Mouse (Mus musculus): Measurements from ENCODE around the gene Zfp609. TPM values are rescaled to one million over a fixed set of nuclear protein-coding genes. Genes with fewer than 3 reads are reported as not detected.

Gene Zfp609
- polyA plus RNA-seq, 1 experiment from 2014 or later: 5.8 TPM

DNA sequence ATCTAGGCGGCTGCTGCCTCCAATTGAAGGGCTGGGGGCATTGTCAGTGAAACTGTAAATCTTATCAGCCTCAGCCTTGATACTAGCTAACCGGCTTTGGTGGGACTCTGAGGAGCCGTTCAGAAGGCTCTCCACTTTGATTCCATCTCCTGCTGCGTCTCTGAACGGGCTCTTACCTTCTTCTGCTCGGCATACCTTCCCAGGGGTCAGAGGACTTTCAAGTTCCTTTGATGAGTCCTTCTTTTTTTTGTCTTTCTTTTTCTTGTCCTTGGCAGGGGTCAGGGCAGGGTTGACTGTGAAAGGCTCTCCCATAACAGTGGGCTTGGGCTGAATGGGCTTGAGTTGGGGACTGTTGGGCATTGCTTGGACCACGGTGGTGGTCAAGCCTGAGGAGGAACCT lies 124.1 kb downstream of the Zfp609 start:
- ATAC-seq (replicated peaks; ENCODE audit: low FRiP score) (no peak), DNase-seq (ENCODE audit: low spot score) (no peak)
- Histone ChIP-seq H3K27ac (ENCODE audit: low read depth, low read length) (no peak overlapping the region), H3K9me3 (ENCODE audit: control insufficient read depth, low read length) (no peaks in the 10 kb centered on the region), H3K27me3 (replicated peaks; ENCODE audit: control insufficient read depth, insufficient read depth, low read length) (no peaks in the 10 kb centered on the region), H3K4me2 (no peak overlapping the region), H3K4me1 (replicated peaks; ENCODE audit: control insufficient read depth, insufficient read depth, low read length) (no peaks in the 10 kb centered on the region), H3K36me3 (ENCODE audit: control insufficient read depth, insufficient read depth, low read length) (peaks cover 25% of the 10 kb centered on the region; the same call in 1 of the 2 replicates), H3K4me3 (ENCODE audit: low read depth, low read length) (no peak overlapping the region), H3K9ac (ENCODE audit: low read depth, low read length) (no peak overlapping the region)
- 87% methylated on average over 7 of the region's 7 CpGs for WGBS

DNA sequence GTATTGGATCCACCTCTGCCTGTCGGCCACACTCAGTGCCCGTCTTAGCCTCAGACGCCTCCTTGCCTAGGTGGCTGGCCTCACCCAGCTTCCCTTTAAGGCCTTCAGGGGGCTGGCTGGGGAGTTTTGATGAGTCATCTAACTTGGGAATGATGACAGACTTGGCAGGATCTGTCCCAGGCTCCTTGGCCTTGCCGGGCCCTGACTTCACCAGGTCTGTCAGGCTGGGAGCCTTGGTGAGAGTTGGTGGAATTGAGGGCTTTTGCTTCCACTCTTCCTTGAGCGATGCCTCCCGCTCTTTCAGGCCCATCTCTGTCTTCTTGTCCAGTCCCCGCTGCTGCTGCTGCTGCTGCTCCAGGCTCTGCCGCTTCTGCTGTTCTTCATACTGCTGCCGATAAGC lies 125.1 kb downstream of the Zfp609 start:
- Histone ChIP-seq H3K9me3 (ENCODE audit: control insufficient read depth, low read length) (no peaks in the 10 kb centered on the region), H3K9ac (ENCODE audit: low read depth, low read length) (no peak overlapping the region), H3K36me3 (ENCODE audit: control insufficient read depth, insufficient read depth, low read length) (peaks cover 28% of the 10 kb centered on the region; the same call in 1 of the 2 replicates), H3K4me3 (ENCODE audit: low read depth, low read length) (no peak overlapping the region), H3K4me2 (no peak overlapping the region), H3K27me3 (replicated peaks; ENCODE audit: control insufficient read depth, insufficient read depth, low read length) (no peaks in the 10 kb centered on the region), H3K27ac (ENCODE audit: low read depth, low read length) (no peak overlapping the region), H3K4me1 (replicated peaks; ENCODE audit: control insufficient read depth, insufficient read depth, low read length) (no peaks in the 10 kb centered on the region)
- ATAC-seq (replicated peaks; ENCODE audit: low FRiP score) (no peak), DNase-seq (ENCODE audit: low spot score) (no peak)
- 90% methylated on average over 9 of the region's 9 CpGs for WGBS

DNA sequence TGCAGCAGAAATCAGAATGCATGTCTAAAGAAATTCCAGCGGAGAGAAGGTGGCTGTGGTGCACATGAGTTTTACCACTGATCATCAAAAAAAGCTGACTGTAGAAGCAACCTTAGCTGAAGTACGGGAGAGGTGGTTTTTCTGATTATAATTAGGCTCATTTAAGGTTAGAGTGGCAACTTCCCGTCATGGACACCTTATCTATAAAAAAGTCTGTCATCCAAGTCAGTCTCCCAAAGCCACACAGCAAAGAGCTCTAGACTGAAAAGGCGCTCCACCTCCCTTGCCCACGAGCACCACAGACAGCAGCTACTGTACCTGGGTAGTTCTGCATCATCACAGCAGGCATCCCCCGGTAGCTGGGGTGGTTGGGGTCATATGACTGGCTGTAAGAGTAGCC lies 126.9 kb downstream of the Zfp609 start:
- DNase-seq (ENCODE audit: low spot score) (no peak), ATAC-seq (replicated peaks; ENCODE audit: low FRiP score) (no peak)
- no peaks in the 10 kb centered on the region for H3K9me3 ChIP-seq (ENCODE audit: control insufficient read depth, low read length)
- H3K9ac ChIP-seq (ENCODE audit: low read depth, low read length): no peak overlapping the region
- peaks cover 26% of the 10 kb centered on the region; the same call in 1 of the 2 replicates for H3K36me3 ChIP-seq (ENCODE audit: control insufficient read depth, insufficient read depth, low read length)
- no peaks in the 10 kb centered on the region for H3K4me1 ChIP-seq (replicated peaks; ENCODE audit: control insufficient read depth, insufficient read depth, low read length)
- WGBS: 61% methylated on average over 6 of the region's 6 CpGs
- no peaks in the 10 kb centered on the region for H3K27me3 ChIP-seq (replicated peaks; ENCODE audit: control insufficient read depth, insufficient read depth, low read length)
- no peak overlapping the region for H3K27ac ChIP-seq (ENCODE audit: low read depth, low read length)
- H3K4me2 ChIP-seq: no peak overlapping the region
- H3K4me3 ChIP-seq (ENCODE audit: low read depth, low read length): no peak overlapping the region

DNA sequence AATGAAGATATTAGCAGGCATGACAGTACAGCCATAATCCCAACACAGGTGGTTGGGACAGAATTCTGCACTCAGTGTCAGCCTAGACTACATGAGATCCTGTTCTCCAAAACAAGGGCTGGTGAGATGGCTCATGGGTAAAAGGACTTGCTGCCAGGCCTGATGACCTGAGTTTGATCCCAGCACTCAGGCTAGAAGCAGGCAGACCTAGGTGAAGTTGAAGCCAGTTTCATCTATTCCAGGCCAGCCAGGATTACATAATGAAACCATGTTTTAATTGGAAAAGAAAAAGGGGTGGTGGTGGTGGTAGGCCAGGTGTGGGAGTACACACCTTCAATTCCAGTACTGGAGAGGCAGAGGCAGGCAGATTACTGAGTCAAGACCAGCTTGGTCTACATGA lies 129.4 kb downstream of the Zfp609 start:
- peaks cover 20% of the 10 kb centered on the region; the same call in 1 of the 2 replicates for H3K36me3 ChIP-seq (ENCODE audit: control insufficient read depth, insufficient read depth, low read length)
- no peak for DNase-seq (ENCODE audit: low spot score)
- no peak overlapping the region for H3K9ac ChIP-seq (ENCODE audit: low read depth, low read length)
- no peaks in the 10 kb centered on the region for H3K9me3 ChIP-seq (ENCODE audit: control insufficient read depth, low read length)
- no peak overlapping the region for H3K4me2 ChIP-seq
- no peak overlapping the region for H3K4me3 ChIP-seq (ENCODE audit: low read depth, low read length)
- no peak overlapping the region for H3K27ac ChIP-seq (ENCODE audit: low read depth, low read length)
- H3K27me3 ChIP-seq (replicated peaks; ENCODE audit: control insufficient read depth, insufficient read depth, low read length): no peaks in the 10 kb centered on the region
- ATAC-seq (replicated peaks; ENCODE audit: low FRiP score): no peak
- H3K4me1 ChIP-seq (replicated peaks; ENCODE audit: control insufficient read depth, insufficient read depth, low read length): no peaks in the 10 kb centered on the region

DNA sequence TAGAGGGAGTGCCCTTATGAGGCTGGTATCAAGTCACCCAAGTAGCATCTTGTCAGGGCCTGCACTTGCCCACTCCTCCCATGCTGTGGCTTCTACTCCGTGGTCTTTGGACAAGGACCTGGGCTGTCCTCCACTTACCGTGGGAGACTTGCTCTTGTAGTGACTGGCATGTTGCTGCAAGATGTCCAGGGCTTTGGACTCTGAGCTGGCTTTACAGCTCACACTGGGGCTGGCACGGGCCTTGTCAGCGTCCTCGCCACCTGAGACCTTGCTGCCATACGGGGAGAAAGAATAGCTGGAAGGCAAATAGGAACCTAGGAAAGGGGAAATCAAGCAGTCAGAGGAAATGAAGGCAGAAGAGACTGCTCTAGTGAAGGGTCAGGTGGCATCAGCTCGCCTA lies 130.0 kb downstream of the Zfp609 start:
- 81% methylated on average over 7 of the region's 7 CpGs for WGBS
- no peaks in the 10 kb centered on the region for H3K27me3 ChIP-seq (replicated peaks; ENCODE audit: control insufficient read depth, insufficient read depth, low read length)
- H3K9ac ChIP-seq (ENCODE audit: low read depth, low read length): no peak overlapping the region
- H3K36me3 ChIP-seq (ENCODE audit: control insufficient read depth, insufficient read depth, low read length): peaks cover 19% of the 10 kb centered on the region; the same call in 1 of the 2 replicates
- H3K27ac ChIP-seq (ENCODE audit: low read depth, low read length): no peak overlapping the region
- H3K9me3 ChIP-seq (ENCODE audit: control insufficient read depth, low read length): no peaks in the 10 kb centered on the region
- no peak overlapping the region for H3K4me3 ChIP-seq (ENCODE audit: low read depth, low read length)
- ATAC-seq (replicated peaks; ENCODE audit: low FRiP score) (no peak), DNase-seq (ENCODE audit: low spot score) (no peak)
- no peaks in the 10 kb centered on the region for H3K4me1 ChIP-seq (replicated peaks; ENCODE audit: control insufficient read depth, insufficient read depth, low read length)
- H3K4me2 ChIP-seq: no peak overlapping the region

DNA sequence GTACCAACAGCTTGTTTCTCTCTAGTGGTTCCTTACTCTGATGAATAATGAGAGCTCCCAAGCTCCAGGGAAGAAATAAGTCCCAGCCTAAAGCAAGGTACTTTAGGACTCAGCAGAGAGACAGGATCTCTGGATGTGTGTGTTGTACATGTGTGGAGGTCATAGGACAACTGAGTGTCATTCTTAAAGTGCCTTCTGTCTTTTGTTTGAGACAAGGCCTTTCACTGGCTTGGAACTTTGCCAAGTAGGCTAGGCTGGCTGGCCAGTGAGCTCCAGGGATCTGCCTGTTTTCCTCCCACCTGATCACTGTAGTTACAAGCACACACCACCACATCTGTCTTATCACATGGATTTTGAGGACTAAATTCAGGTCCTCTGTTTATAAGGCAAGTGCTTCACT lies 131.0 kb downstream of the Zfp609 start:
- peaks cover 16% of the 10 kb centered on the region; the same call in 1 of the 2 replicates for H3K36me3 ChIP-seq (ENCODE audit: control insufficient read depth, insufficient read depth, low read length)
- H3K27ac ChIP-seq (ENCODE audit: low read depth, low read length): no peak overlapping the region
- no peaks in the 10 kb centered on the region for H3K9me3 ChIP-seq (ENCODE audit: control insufficient read depth, low read length)
- H3K4me3 ChIP-seq (ENCODE audit: low read depth, low read length): no peak overlapping the region
- H3K27me3 ChIP-seq (replicated peaks; ENCODE audit: control insufficient read depth, insufficient read depth, low read length): no peaks in the 10 kb centered on the region
- no peaks in the 10 kb centered on the region for H3K4me1 ChIP-seq (replicated peaks; ENCODE audit: control insufficient read depth, insufficient read depth, low read length)
- H3K9ac ChIP-seq (ENCODE audit: low read depth, low read length): no peak overlapping the region
- H3K4me2 ChIP-seq: no peak overlapping the region
- no peak for DNase-seq (ENCODE audit: low spot score)
- no peak for ATAC-seq (replicated peaks; ENCODE audit: low FRiP score)

DNA sequence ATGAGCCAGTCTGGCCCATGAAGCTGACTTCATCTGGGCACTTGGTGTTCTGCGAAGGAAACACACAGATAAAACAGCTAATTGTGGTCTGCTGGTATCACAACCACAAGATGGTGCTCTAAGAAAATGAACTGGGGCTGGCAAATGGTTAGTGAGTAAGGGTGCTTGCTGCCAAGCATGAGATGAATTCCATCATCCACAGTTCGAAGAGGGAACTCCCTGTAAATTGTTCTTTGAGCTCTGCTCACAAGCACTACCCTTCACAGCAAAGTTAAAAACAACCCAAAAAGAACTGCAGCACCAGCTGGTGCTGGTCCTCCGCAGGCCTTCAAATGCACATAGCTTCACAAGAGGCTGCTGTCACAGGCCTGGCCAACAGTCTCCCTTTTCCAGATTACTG lies 131.7 kb downstream of the Zfp609 start:
- H3K9me3 ChIP-seq (ENCODE audit: control insufficient read depth, low read length): no peaks in the 10 kb centered on the region
- DNase-seq (ENCODE audit: low spot score) (no peak), ATAC-seq (replicated peaks; ENCODE audit: low FRiP score) (no peak)
- H3K36me3 ChIP-seq (ENCODE audit: control insufficient read depth, insufficient read depth, low read length): peaks cover 14% of the 10 kb centered on the region; the same call in 1 of the 2 replicates
- 83% methylated on average over 3 of the region's 3 CpGs for WGBS
- H3K4me3 ChIP-seq (ENCODE audit: low read depth, low read length): no peak overlapping the region
- H3K4me2 ChIP-seq: no peak overlapping the region
- H3K9ac ChIP-seq (ENCODE audit: low read depth, low read length): no peak overlapping the region
- H3K27ac ChIP-seq (ENCODE audit: low read depth, low read length): no peak overlapping the region
- H3K4me1 ChIP-seq (replicated peaks; ENCODE audit: control insufficient read depth, insufficient read depth, low read length): no peaks in the 10 kb centered on the region
- H3K27me3 ChIP-seq (replicated peaks; ENCODE audit: control insufficient read depth, insufficient read depth, low read length): no peaks in the 10 kb centered on the region

DNA sequence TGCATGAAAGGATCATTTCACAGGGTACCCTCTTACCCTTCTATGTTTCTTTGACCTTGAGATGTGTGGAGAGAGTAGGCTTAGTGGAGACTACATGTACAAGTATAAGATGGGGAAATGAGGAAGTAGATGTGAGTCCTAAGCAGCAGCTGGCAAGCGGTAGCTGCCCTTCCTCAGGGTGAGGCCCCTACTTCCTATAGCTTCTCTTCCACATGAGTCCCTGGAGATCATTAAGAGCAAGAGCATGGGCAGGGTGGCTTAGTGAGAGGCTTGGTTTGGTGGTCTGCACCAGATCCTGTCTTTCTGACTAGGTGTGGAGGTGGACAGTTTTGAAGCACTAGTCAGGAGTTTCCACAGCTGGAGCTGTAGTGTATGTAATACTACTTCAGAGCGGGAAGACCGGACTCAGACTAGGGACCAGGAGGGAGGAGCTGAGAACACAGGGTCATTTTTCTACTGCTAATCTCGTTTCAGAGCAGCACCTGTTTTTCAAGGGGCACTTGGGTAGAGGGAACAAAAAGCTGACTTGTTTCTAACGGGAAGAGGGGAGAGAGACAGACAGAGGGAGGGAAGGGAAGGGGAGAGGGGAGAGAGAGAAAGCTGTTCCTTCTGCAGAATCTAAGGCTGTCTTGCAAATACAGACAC lies 134.3 kb downstream of the Zfp609 start:
- H3K27ac ChIP-seq (ENCODE audit: low read depth, low read length): no peak overlapping the region
- no peak overlapping the region for H3K9ac ChIP-seq (ENCODE audit: low read depth, low read length)
- DNase-seq (ENCODE audit: low spot score) (no peak), ATAC-seq (replicated peaks; ENCODE audit: low FRiP score) (no peak)
- WGBS: 38% methylated on average over 5 of the region's 5 CpGs
- H3K36me3 ChIP-seq (ENCODE audit: control insufficient read depth, insufficient read depth, low read length): peaks cover 7% of the 10 kb centered on the region; the same call in 1 of the 2 replicates
- H3K4me3 ChIP-seq (ENCODE audit: low read depth, low read length): no peak overlapping the region
- H3K9me3 ChIP-seq (ENCODE audit: control insufficient read depth, low read length): no peaks in the 10 kb centered on the region
- H3K27me3 ChIP-seq (replicated peaks; ENCODE audit: control insufficient read depth, insufficient read depth, low read length): no peaks in the 10 kb centered on the region
- H3K4me2 ChIP-seq: no peak overlapping the region
- H3K4me1 ChIP-seq (replicated peaks; ENCODE audit: control insufficient read depth, insufficient read depth, low read length): no peaks in the 10 kb centered on the region

DNA sequence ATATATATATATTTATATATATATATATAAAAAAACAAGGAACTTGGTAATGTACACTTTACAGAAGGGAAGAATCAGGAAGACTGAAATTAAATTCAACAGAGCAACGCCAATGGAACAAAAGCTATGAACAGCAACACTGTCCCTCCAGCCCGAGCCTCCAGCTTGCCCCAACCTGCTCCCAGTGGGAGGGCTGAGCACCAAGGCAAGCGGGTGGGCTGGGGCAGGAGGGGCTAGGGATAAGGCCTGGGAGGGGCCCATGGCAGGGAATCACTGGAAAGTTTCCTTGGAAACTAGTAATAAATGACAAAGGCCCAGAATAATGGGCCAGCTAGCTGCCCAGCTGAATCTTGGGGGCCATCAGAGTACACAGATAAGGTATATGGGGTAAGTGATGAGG lies 134.9 kb downstream of the Zfp609 start:
- H3K4me3 ChIP-seq (ENCODE audit: low read depth, low read length): no peak overlapping the region
- no peak overlapping the region for H3K9ac ChIP-seq (ENCODE audit: low read depth, low read length)
- ATAC-seq (replicated peaks; ENCODE audit: low FRiP score) (no peak), DNase-seq (ENCODE audit: low spot score) (no peak)
- WGBS: 71% methylated on average over 3 of the region's 3 CpGs
- no peaks in the 10 kb centered on the region for H3K4me1 ChIP-seq (replicated peaks; ENCODE audit: control insufficient read depth, insufficient read depth, low read length)
- no peaks in the 10 kb centered on the region for H3K9me3 ChIP-seq (ENCODE audit: control insufficient read depth, low read length)
- peaks cover 7% of the 10 kb centered on the region; the same call in 1 of the 2 replicates for H3K36me3 ChIP-seq (ENCODE audit: control insufficient read depth, insufficient read depth, low read length)
- H3K27me3 ChIP-seq (replicated peaks; ENCODE audit: control insufficient read depth, insufficient read depth, low read length): no peaks in the 10 kb centered on the region
- H3K4me2 ChIP-seq: no peak overlapping the region
- H3K27ac ChIP-seq (ENCODE audit: low read depth, low read length): peak overlapping the region; percentile 24; the same call in 1 of the 2 replicates
